Mouse (Mus musculus): ENCODE measurements around the gene Bahd1. TPM values are rescaled to one million over a fixed set of nuclear protein-coding genes. Genes with fewer than 3 reads are reported as not detected.

Gene Bahd1
- polyA plus RNA-seq, 1 experiment: 12.8 TPM

GRCm38 (mm10) chr2:118916436-118916835 is 16.3 kb downstream of the Bahd1 start:
- H3K27me3 ChIP-seq (ENCODE audit: control insufficient read depth, insufficient read depth, low read length): no peaks in the 10 kb centered on the region
- no peak for TF ChIP-seq CTCF (IDR thresholded peaks at IDR 0.05; ENCODE audit: control insufficient read depth, insufficient read depth, insufficient replicate concordance, low read depth, low read length)
- TF ChIP-seq POLR2A (IDR thresholded peaks at IDR 0.05; ENCODE audit: control insufficient read depth, low read depth, low read length): no peak
- H3K4me1 ChIP-seq (ENCODE audit: control insufficient read depth, insufficient read depth, low read length): no peaks in the 10 kb centered on the region
- H3K4me3 ChIP-seq (ENCODE audit: control insufficient read depth, low read depth, low read length): no peak overlapping the region
- no peaks in the 10 kb centered on the region for H3K36me3 ChIP-seq (ENCODE audit: control insufficient read depth, insufficient read depth, low read length)
- H3K27ac ChIP-seq (ENCODE audit: control insufficient read depth, insufficient read depth, low read depth, low read length): no peak overlapping the region

GRCm38 (mm10) chr2:118918543-118918942 is 18.4 kb downstream of the Bahd1 start:
- H3K4me1 ChIP-seq (ENCODE audit: control insufficient read depth, insufficient read depth, low read length): no peaks in the 10 kb centered on the region
- no peak for TF ChIP-seq POLR2A (IDR thresholded peaks at IDR 0.05; ENCODE audit: control insufficient read depth, low read depth, low read length)
- no peak for TF ChIP-seq CTCF (IDR thresholded peaks at IDR 0.05; ENCODE audit: control insufficient read depth, insufficient read depth, insufficient replicate concordance, low read depth, low read length)
- H3K27me3 ChIP-seq (ENCODE audit: control insufficient read depth, insufficient read depth, low read length): no peaks in the 10 kb centered on the region
- no peaks in the 10 kb centered on the region for H3K36me3 ChIP-seq (ENCODE audit: control insufficient read depth, insufficient read depth, low read length)
- no peak overlapping the region for H3K4me3 ChIP-seq (ENCODE audit: control insufficient read depth, low read depth, low read length)
- no peak overlapping the region for H3K27ac ChIP-seq (ENCODE audit: control insufficient read depth, insufficient read depth, low read depth, low read length)

DNA sequence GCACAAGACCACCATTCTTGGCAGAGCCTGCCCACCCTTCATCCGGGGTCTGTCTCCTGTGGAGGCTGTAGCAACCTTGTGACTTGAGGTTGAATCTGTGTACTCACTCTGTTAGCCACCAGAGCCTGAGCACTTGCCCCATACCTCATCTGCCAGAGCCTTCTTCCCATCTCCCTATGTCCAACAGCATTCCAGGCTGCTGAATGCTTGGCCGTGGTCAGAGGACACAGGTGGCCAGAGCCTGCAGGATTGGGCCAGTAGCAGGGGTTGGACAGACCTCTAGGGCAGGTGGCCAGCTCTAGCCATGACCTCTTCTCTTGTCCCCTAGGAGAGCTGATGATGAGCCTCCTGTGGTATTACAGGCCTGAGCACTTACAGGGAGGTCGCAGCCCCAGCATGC is 20.3 kb downstream of the Bahd1 start:
- TF ChIP-seq CTCF (IDR thresholded peaks at IDR 0.05; ENCODE audit: control insufficient read depth, insufficient read depth, insufficient replicate concordance, low read depth, low read length) (no peak), POLR2A (IDR thresholded peaks at IDR 0.05; ENCODE audit: control insufficient read depth, low read depth, low read length) (no peak)
- Histone ChIP-seq H3K36me3 (ENCODE audit: control insufficient read depth, insufficient read depth, low read length) (no peaks in the 10 kb centered on the region), H3K27me3 (ENCODE audit: control insufficient read depth, insufficient read depth, low read length) (no peaks in the 10 kb centered on the region), H3K4me1 (ENCODE audit: control insufficient read depth, insufficient read depth, low read length) (no peaks in the 10 kb centered on the region), H3K4me3 (ENCODE audit: control insufficient read depth, low read depth, low read length) (no peak overlapping the region), H3K27ac (ENCODE audit: control insufficient read depth, insufficient read depth, low read depth, low read length) (no peak overlapping the region)

DNA sequence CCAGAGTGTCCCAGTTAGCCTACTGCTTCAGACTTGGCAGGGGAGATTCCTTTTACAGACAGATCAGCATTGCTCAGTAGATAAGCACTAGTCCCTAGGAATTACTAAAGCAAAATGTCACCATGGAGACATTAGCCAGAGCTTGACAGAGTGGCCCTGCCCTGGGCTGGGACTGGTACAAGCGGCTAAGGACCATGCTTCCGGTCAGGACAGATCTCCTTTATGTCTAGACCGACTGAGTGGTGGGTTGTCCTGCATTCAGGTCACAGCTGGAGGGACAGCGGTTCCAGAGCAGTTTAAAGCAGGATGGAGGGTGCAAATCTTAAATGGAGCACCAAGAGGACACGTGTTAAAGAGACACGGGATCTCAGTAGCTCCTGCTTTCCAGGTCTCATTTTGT is 25.8 kb downstream of the Bahd1 start:
- no peaks in the 10 kb centered on the region for H3K36me3 ChIP-seq (ENCODE audit: control insufficient read depth, insufficient read depth, low read length)
- no peak overlapping the region for H3K27ac ChIP-seq (ENCODE audit: control insufficient read depth, insufficient read depth, low read depth, low read length)
- TF ChIP-seq POLR2A (IDR thresholded peaks at IDR 0.05; ENCODE audit: control insufficient read depth, low read depth, low read length) (no peak), CTCF (IDR thresholded peaks at IDR 0.05; ENCODE audit: control insufficient read depth, insufficient read depth, insufficient replicate concordance, low read depth, low read length) (no peak)
- H3K4me3 ChIP-seq (ENCODE audit: control insufficient read depth, low read depth, low read length): peak overlapping the region; percentile 81
- H3K4me1 ChIP-seq (ENCODE audit: control insufficient read depth, insufficient read depth, low read length): peaks cover 9% of the 10 kb centered on the region
- no peaks in the 10 kb centered on the region for H3K27me3 ChIP-seq (ENCODE audit: control insufficient read depth, insufficient read depth, low read length)

DNA sequence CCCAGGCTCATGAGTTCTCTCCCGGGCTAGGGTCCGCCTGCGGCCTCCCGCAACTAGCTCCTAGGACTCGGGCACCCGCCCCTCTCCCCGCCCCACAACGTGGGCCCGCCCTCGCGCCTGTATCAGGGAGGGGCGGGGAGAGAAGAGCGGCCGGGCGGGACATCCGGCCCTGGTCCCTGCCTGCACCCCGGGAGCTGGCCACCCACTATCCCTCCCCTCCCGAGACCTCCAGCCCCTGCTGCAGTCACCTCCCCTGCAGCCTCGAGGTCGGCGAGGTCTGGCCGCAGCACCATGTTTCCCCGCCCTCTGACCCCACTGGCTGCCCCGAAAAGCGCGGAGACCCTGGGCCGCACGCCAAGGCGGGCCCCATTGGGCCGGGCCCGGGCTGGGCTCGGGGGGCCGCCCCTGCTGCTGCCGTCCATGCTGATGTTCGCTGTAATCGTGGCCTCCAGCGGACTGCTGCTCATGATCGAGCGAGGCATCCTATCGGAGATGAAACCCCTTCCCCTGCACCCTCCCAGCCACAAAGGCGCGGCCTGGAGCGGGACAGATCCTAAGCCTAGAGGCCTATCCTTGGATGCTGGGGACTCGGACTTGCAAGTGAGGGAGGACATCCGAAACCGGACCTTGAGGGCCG is 26.3 kb downstream of the Bahd1 start, which contains the start of gene Chst14:
Gene Chst14, plus strand, starts transcription at position 136 of the 637 bp plus-strand sequence.
- Histone ChIP-seq H3K4me1 (ENCODE audit: control insufficient read depth, insufficient read depth, low read length) (peaks cover 9% of the 10 kb centered on the region), H3K27me3 (ENCODE audit: control insufficient read depth, insufficient read depth, low read length) (no peaks in the 10 kb centered on the region), H3K27ac (ENCODE audit: control insufficient read depth, insufficient read depth, low read depth, low read length) (no peak within 1 kb of the TSS), H3K4me3 (ENCODE audit: control insufficient read depth, low read depth, low read length) (peak within 1 kb of the TSS; percentile 81), H3K36me3 (ENCODE audit: control insufficient read depth, insufficient read depth, low read length) (no peaks in the 10 kb centered on the region)
- TF ChIP-seq POLR2A (IDR thresholded peaks at IDR 0.05; ENCODE audit: control insufficient read depth, low read depth, low read length) (no peak), CTCF (IDR thresholded peaks at IDR 0.05; ENCODE audit: control insufficient read depth, insufficient read depth, insufficient replicate concordance, low read depth, low read length) (no peak)

GRCm38 (mm10) chr2:118926998-118927739 is 27.0 kb downstream of the Bahd1 start:
- no peaks in the 10 kb centered on the region for H3K27me3 ChIP-seq (ENCODE audit: control insufficient read depth, insufficient read depth, low read length)
- no peaks in the 10 kb centered on the region for H3K36me3 ChIP-seq (ENCODE audit: control insufficient read depth, insufficient read depth, low read length)
- peak overlapping the region; percentile 81 for H3K4me3 ChIP-seq (ENCODE audit: control insufficient read depth, low read depth, low read length)
- TF ChIP-seq POLR2A (IDR thresholded peaks at IDR 0.05; ENCODE audit: control insufficient read depth, low read depth, low read length) (no peak), CTCF (IDR thresholded peaks at IDR 0.05; ENCODE audit: control insufficient read depth, insufficient read depth, insufficient replicate concordance, low read depth, low read length) (no peak)
- peaks cover 9% of the 10 kb centered on the region for H3K4me1 ChIP-seq (ENCODE audit: control insufficient read depth, insufficient read depth, low read length)
- no peak overlapping the region for H3K27ac ChIP-seq (ENCODE audit: control insufficient read depth, insufficient read depth, low read depth, low read length)

DNA sequence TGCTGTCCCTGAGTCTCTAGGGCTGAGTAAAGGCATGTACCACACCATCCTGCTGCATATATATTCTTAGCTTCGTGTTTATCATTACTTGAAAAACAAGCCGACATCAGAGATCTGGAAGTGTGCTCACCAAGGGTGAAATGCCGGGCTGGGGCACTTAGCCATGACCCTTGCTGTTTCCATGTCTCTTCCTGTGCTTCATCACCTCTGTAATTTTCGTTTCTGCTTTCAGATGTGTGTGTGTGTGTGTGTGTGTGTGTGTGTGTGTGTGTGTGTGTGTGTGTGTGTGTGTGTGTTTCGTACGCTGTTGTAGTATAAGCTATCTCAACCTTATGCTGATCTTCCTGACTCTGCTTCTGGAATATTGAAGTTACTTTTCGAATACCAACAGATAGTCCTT is 41.2 kb downstream of the Bahd1 start:
- Histone ChIP-seq H3K27me3 (ENCODE audit: control insufficient read depth, insufficient read depth, low read length) (no peaks in the 10 kb centered on the region), H3K4me1 (ENCODE audit: control insufficient read depth, insufficient read depth, low read length) (no peaks in the 10 kb centered on the region), H3K27ac (ENCODE audit: control insufficient read depth, insufficient read depth, low read depth, low read length) (no peak overlapping the region), H3K36me3 (ENCODE audit: control insufficient read depth, insufficient read depth, low read length) (no peaks in the 10 kb centered on the region), H3K4me3 (ENCODE audit: control insufficient read depth, low read depth, low read length) (no peak overlapping the region)
- no peak for TF ChIP-seq POLR2A (IDR thresholded peaks at IDR 0.05; ENCODE audit: control insufficient read depth, low read depth, low read length)
- TF ChIP-seq CTCF (IDR thresholded peaks at IDR 0.05; ENCODE audit: control insufficient read depth, insufficient read depth, insufficient replicate concordance, low read depth, low read length): no peak
